Mouse (Mus musculus): ENCODE results near the gene Tbx1.

DNA sequence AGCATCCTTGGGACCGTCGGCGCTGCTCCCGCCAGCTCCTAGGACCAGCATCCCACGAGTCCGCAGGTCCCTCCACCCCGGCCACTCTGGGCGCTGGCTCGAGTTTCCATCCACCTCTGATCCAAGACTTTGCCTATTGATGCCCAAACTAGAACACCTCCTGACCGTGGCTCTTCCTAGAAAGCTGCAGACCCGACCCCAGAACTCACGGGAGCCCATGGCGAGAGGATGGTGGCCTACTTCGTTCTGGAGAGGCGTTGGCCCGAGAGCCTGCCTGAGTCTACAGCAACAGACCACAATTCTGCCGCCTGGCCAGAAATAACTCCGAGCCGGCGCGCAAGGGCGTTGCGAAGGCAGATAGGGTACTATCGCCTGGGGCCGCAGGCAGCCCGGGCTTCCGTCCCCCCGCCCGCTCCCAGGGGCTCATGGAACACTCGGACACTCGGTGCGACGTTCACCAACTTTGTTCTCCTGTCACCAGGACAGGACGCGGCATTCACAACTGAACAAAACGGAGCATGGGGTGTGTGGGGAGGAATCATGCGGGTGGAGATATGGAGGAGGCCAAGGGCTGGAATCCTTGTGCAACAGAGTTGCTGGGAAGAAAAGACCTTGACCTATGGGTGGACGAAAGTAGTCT, 31.0 kb upstream of the Tbx1 start:
- no peak for TF ChIP-seq CTCF (IDR thresholded peaks at IDR 0.05; ENCODE audit: borderline replicate concordance, control insufficient read depth, extremely low read depth, insufficient read depth, low read length, poor library complexity)
- TF ChIP-seq POLR2A (IDR thresholded peaks at IDR 0.05; ENCODE audit: control insufficient read depth, extremely low read depth, insufficient read depth, low read length, poor library complexity): no peak
